14 mouse cellular contexts compared by ENCODE assay signal in the genomic region with DNA sequence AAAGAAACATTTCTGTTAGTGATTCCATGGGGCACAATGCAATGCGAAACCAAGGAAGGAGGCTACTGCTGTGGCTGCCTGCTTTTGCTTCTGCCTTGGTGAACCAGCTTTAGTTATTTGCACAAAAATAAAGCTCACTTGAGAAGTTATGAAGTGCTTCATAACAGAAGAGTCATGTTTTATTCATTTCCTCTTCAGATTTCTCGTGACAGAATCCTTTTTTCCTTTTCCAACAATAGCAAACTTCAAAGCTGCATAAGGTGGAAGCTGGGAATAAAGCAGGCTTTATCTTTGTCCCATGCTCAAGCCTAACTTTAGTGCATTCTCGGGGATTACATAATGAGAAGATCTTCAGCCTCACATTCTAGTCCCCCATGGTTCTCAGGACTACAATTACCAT.
"Had no signal": no experiment of that assay in that cellular context is flagged by ENCODE, and none has a peak within 500 bp of the region (broad histone marks: within the 10 kb centered on the region; RNA-seq: fewer than 3 reads in every experiment).

No protein-coding gene starts in this region.

- H3K9ac ChIP-seq: limb, embryonic 13.5 days; liver, embryonic 15.5 days; neural tube, embryonic 13.5 days had no signal

- ATAC-seq: inflammation-experienced regulatory T-cells, adult 6 months; intestine, postnatal 0 days; lung, postnatal 0 days had no signal

- H3K4me2 ChIP-seq: limb, embryonic 13.5 days; liver, embryonic 15.5 days; neural tube, embryonic 13.5 days had no signal

- H3K4me1 ChIP-seq: limb, embryonic 13.5 days; liver, embryonic 15.5 days; neural tube, embryonic 13.5 days had no signal

- H3K9me3 ChIP-seq: limb, embryonic 13.5 days; liver, embryonic 15.5 days; neural tube, embryonic 13.5 days had no signal

- H3K4me3 ChIP-seq: limb, embryonic 13.5 days; liver, embryonic 15.5 days; neural tube, embryonic 13.5 days had no signal

- DNase-seq: kidney, adult 8-10 months; kidney, postnatal 25 days; layer of hippocampus, adult 9-11 months; layer of hippocampus, postnatal 36 days; lung, adult 2 months; lung, postnatal 36 days; retina, postnatal 1 day; right cerebral cortex, postnatal 25 days had no signal

- H3K27me3 ChIP-seq: limb, embryonic 13.5 days; liver, embryonic 15.5 days; neural tube, embryonic 13.5 days had no signal

- H3K27ac ChIP-seq: limb, embryonic 13.5 days; liver, embryonic 15.5 days; neural tube, embryonic 13.5 days had no signal

- H3K36me3 ChIP-seq: limb, embryonic 13.5 days; liver, embryonic 15.5 days; neural tube, embryonic 13.5 days had no signal
